Mouse (Mus musculus) right cerebral cortex, postnatal 10 days (tissue): ENCODE results near the gene Gm11758.
"Not testable (repeated sequence)": the region's sequence is repeated elsewhere in the genome, so short reads cannot be mapped to it uniquely, and the experiment has no call there.

ENCODE experiments used
- DNase-seq, 2 experiments: peaks; one replicate each; pipeline ENCODE4 v3.0.0; 2021; ENCODE audit warnings: low spot score in 2 of 2

Gm11758 gene

GRCm38 (mm10) chr4:73876166-73876565, at the start of gene Gm11758:
Gene Gm11758, minus strand, starts transcription at chr4:73876266.
- DNase-seq, result not testable (repeated sequence)

- DNase-seq, result not testable (repeated sequence)
Measured at GRCm38 (mm10) chr4:73920660-73921059, 44.6 kb upstream of the Gm11758 start, which contains the start of gene Gm11756. Gene Gm11756, minus strand, starts transcription at chr4:73920760.

- not testable (repeated sequence) for DNase-seq
Measured at GRCm38 (mm10) chr4:73905853-73906252, 29.8 kb upstream of the Gm11758 start, which contains the start of gene Gm13871. Gene Gm13871, minus strand, starts transcription at chr4:73905953.

GRCm38 (mm10) chr4:73891012-73891411, 14.9 kb upstream of the Gm11758 start, which contains the start of gene Gm11757:
Gene Gm11757, minus strand, starts transcription at chr4:73891112.
- DNase-seq, result not testable (repeated sequence)

- DNase-seq, result no peak
Measured at GRCm38 (mm10) chr4:73826587-73826986, 49.5 kb downstream of the Gm11758 start.
